Mouse (Mus musculus) hematopoietic stem cell, adult 5-6 weeks (primary cell): Measurements from ENCODE around the gene Havcr2. TPM values are rescaled to one million over a fixed set of nuclear protein-coding genes. Genes with fewer than 3 reads are reported as not detected.
"Not testable (repeated sequence)": the region's sequence is repeated elsewhere in the genome, so short reads cannot be mapped to it uniquely, and the experiment has no call there.

ENCODE experiments used
- ATAC-seq, 2 experiments: fragments of 125-278 bp in 1 of 2; replicated peaks in 1 of 2; 2 replicates each; pipeline ENCODE4 v1.8.0; 2016 to 2017; ENCODE audit warnings: inconsistent platforms in 2 of 2, mild to moderate bottlenecking in 2 of 2, moderate number of reproducible peaks in 2 of 2, low read depth in 1 of 2, moderate TSS enrichment in 1 of 2; ENCODE audit not compliant: low FRiP score in 2 of 2, poor library complexity in 2 of 2, severe bottlenecking in 2 of 2, insufficient read depth in 1 of 2, low TSS enrichment in 1 of 2
- total RNA-seq: library from RNA; stranded (forward); fragments of 172-1452, 232-1000 nt; gene quantifications from 2 replicates; pipeline ENCODE4 v1.2.3, GENCODE M21; 2017

The Havcr2 gene
- 5.2 and 5.9 TPM in 2 replicates for total RNA-seq

DNA sequence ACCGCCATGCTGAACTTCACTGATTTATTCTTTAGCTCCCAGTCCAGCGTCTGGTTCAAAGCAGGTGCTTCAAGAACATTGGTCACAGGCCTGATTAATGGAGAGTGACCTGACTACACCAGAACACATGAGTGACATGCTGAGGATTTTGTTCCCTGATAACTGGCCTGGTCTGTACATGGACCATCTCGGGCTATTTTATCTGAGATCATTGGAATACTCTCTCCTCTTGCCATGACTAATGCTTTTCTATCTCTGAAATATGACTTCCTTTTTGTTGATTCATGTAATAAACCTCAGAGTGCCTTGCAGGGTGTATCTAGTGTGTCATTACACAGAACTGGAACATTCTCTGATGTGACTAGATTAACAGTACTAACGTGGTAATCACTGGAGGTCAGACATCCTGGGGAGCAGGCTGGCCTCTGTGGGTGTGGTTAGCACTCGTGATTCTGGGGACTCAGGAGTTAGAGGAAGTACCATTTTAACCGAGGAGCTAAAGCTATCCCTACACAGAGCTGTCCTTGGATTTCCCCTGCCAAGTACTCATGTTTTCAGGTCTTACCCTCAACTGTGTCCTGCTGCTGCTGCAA, at the start of gene Havcr2:
Gene Havcr2, plus strand, starts transcription at position 483 of the 593 bp plus-strand sequence.
- peak; percentile 85 to 94 for ATAC-seq

GRCm38 (mm10) chr11:46404986-46405385, 49.7 kb upstream of the Havcr2 start:
- ATAC-seq = no peak

DNA sequence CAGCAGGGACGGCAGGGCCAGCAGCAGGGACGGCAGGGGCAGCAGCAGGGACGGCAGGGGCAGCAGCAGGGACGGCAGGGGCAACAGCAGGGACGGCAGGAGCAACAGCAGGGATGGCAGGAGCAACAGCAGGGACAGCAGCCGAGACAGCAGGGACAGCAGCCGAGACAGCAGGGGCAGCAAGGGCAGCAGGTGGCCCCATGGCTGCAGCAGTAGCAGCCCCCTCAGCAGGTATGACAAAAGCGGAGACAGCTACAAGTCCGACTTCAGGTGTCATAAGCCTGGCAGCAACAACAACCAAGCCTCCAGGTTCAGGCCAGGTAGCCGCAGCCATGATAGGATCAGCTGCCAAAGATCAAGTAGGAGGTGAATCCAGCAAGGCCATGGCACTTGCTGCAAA, 48.0 kb upstream of the Havcr2 start:
- no peak for ATAC-seq

DNA sequence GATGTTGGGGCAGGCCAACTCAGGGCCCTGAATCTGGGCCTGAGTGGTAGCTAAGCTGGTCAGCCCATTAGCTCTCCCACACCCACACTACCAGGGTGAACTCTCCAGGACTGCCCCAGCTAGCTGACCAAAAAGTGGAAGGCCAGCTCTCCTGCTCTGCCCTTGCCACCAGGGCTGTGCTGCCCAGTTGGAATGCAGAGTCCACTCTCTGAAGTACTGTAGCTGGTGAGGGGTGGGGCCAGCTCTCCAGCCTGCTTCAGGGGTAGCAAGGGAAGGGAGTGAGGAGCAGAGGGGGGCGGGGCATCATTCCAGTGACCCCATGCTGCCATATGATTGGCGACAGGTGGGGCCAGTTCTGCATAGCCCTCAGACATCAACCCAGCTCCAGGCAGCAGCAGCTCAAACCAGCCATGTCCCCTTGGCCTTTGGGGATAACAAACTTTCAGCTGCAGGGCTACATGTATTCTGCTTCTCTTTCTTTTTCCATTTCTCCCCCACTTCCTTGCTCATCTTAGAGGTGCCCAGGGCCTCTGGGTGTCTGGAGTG, 44.6 kb upstream of the Havcr2 start:
- ATAC-seq = no peak

GRCm38 (mm10) chr11:46418438-46418837, 36.3 kb upstream of the Havcr2 start:
- no peak for ATAC-seq

GRCm38 (mm10) chr11:46418860-46419259, 35.9 kb upstream of the Havcr2 start:
- no peak for ATAC-seq

- peak in 1 of 2 experiments; percentile 42; a peak in 1 of 4 replicates for ATAC-seq
These were observed 33.4 kb upstream of the Havcr2 start for GRCm38 (mm10) chr11:46421086-46421888.

DNA sequence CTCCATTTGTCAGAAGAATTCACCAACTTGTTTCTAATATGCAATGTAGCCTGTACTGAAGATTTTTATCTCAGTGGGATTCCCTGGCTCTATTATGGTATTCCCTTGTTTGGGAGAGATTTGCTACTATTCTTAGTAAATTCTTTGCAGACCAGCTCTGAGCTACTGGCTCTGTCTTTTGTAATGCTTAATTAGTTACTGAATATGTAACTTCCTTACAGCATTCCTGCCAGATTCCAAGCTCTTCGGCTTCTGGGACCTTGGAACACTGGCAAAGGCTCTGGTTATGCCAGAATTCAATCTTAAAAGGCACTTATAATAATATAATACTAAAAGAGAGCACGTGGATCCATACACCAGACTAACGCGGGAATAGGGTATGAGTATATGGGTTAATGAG, 26.6 kb upstream of the Havcr2 start:
- not testable (repeated sequence) for ATAC-seq

GRCm38 (mm10) chr11:46430123-46430522, 24.6 kb upstream of the Havcr2 start:
- ATAC-seq = no peak

GRCm38 (mm10) chr11:46431129-46431528, 23.6 kb upstream of the Havcr2 start:
- ATAC-seq = peak; percentile 89 to 96

DNA sequence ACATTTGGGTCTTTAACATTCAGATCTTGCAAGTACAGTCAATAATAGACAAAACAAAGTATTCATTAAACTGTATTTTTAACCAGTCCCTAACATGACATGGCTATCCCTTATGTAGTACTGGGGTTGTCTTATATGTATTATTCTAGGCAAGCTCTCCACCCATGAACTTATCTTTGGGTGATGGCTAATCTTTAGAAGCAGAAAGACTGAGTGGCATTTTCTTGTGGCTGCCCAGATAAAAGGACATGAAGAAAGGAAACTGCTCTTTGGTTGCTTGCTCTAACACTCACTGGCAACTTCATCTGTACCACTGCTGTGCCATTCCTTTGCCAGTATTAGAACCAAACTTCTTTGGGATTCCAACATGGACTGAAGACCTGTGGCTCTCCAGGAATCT, 19.4 kb upstream of the Havcr2 start:
- no peak for ATAC-seq

GRCm38 (mm10) chr11:46436760-46437458, 17.8 kb upstream of the Havcr2 start, which contains the start of gene Med7:
Gene Med7 (plus strand): TSS chr11:46436925.
- peak; percentile 98 to 99 for ATAC-seq

GRCm38 (mm10) chr11:46437459-46438000, 17.2 kb upstream of the Havcr2 start:
- ATAC-seq = peak; percentile 12 to 33; a peak in 2 of 4 replicates

GRCm38 (mm10) chr11:46439005-46439543, 15.7 kb upstream of the Havcr2 start:
- no peak for ATAC-seq

GRCm38 (mm10) chr11:46441774-46442173, 13.0 kb upstream of the Havcr2 start:
- ATAC-seq = peak in 1 of 2 experiments; percentile 38; a peak in 1 of 4 replicates

- ATAC-seq = peak; percentile 50 to 54; a peak in 3 of 4 replicates
These were observed 11.6 kb upstream of the Havcr2 start for GRCm38 (mm10) chr11:46443152-46443551.

DNA sequence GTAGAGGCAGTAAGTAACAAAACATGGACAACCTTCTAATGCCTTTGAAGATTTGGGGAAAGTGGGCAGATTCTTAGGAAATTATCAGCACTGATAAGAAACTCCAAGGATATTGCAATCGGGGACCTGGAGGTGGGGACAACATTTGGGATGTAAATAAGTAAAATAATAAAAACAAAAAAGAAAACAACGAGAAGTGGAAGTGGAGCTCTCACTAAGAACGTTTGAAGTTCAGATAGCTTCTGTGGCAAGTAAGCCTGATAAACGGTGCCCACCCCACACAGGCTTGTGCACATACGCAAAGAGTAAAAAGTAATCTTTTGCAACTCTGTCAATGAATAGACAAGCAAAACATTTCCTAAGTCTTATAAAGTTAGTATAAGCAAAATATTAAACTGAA, 10.8 kb upstream of the Havcr2 start:
- no peak for ATAC-seq
